Mouse (Mus musculus) adrenal gland, adult (tissue): ENCODE measurements around the gene Cacng1.

Experiments used
- DNase-seq, 2 experiments: peaks; one replicate each; pipeline ENCODE4 v3.0.0; 2022 to 2023; ENCODE audit warnings: low spot score in 1 of 2; ENCODE audit not compliant: inconsistent age in 2 of 2

The Cacng1 gene

GRCm38 (mm10) chr11:107716332-107716938 lies at the start of gene Cacng1:
Cacng1 (minus strand) TSS chr11:107716522.
- DNase-seq: no peak

GRCm38 (mm10) chr11:107762688-107763460 lies 46.6 kb upstream of the Cacng1 start:
- DNase-seq: no peak

GRCm38 (mm10) chr11:107761790-107762500 lies 45.6 kb upstream of the Cacng1 start:
- no peak for DNase-seq

- DNase-seq: no peak
Measured at GRCm38 (mm10) chr11:107760001-107760400, 43.7 kb upstream of the Cacng1 start.

GRCm38 (mm10) chr11:107759516-107759915 lies 43.2 kb upstream of the Cacng1 start:
- DNase-seq: no peak

GRCm38 (mm10) chr11:107749114-107749513 lies 32.8 kb upstream of the Cacng1 start:
- no peak for DNase-seq

- no peak for DNase-seq
Measured at GRCm38 (mm10) chr11:107748243-107749035, 32.1 kb upstream of the Cacng1 start.

GRCm38 (mm10) chr11:107743100-107743499 lies 26.8 kb upstream of the Cacng1 start:
- no peak for DNase-seq

GRCm38 (mm10) chr11:107738418-107739099 lies 22.2 kb upstream of the Cacng1 start:
- no peak for DNase-seq

- DNase-seq: no peak
Measured at GRCm38 (mm10) chr11:107737886-107738285, 21.6 kb upstream of the Cacng1 start.

- peak; percentile 23 to 52 for DNase-seq
Measured at GRCm38 (mm10) chr11:107734133-107734532, 17.8 kb upstream of the Cacng1 start.

- peak; percentile 18 to 68 for DNase-seq
Measured at GRCm38 (mm10) chr11:107731498-107731897, 15.2 kb upstream of the Cacng1 start.

- DNase-seq: peak in 1 of 2 experiments; percentile 36
Measured at GRCm38 (mm10) chr11:107730940-107731339, 14.6 kb upstream of the Cacng1 start.

- peak in 1 of 2 experiments; percentile 57 for DNase-seq
Measured at GRCm38 (mm10) chr11:107729141-107729540, 12.8 kb upstream of the Cacng1 start.

GRCm38 (mm10) chr11:107728073-107728863 lies 11.9 kb upstream of the Cacng1 start:
- DNase-seq: no peak

- no peak for DNase-seq
Measured at GRCm38 (mm10) chr11:107724603-107725002, 8.3 kb upstream of the Cacng1 start.

GRCm38 (mm10) chr11:107721057-107721456 lies 4.7 kb upstream of the Cacng1 start:
- no peak for DNase-seq

GRCm38 (mm10) chr11:107720264-107721021 lies 4.1 kb upstream of the Cacng1 start:
- peak in 1 of 2 experiments; percentile 39 for DNase-seq

- DNase-seq: no peak
Measured at GRCm38 (mm10) chr11:107714368-107714767, 2.0 kb downstream of the Cacng1 start.
